Mouse (Mus musculus) embryonic stem cell, embryonic (primary cell): ENCODE results near the gene Ift57.

Experiments used
- CTCF ChIA-PET, 4 experiments: fragments of 300-600 bp in 2 of 4; fragments of 350-600 bp in 2 of 4; sonication (Branson Sonifier 250); formaldehyde crosslinking; loops; one replicate each; lab custom pipeline; 2022; ENCODE audit warnings: inconsistent platforms in 2 of 4; lab: Charles Lee
- POLR2A ChIA-PET, 4 experiments: fragments of 300-600 bp in 2 of 4; fragments of 350-600 bp in 2 of 4; sonication (Branson Sonifier 250); formaldehyde crosslinking; loops; one replicate each; lab custom pipeline; 2022; ENCODE audit warnings: antibody characterized with exemption in 4 of 4, inconsistent platforms in 1 of 4; lab: Charles Lee

The Ift57 gene

GRCm38 (mm10) chr16:49698620-49699525 lies at the start of gene Ift57:
Ift57 (plus strand) TSS chr16:49699233.
- POLR2A ChIA-PET: interaction anchor here (0.5 to 1.7 kb wide), 16 partner anchors 14 to 705 kb away, joined by 3 to 6 read pairs (median 3); partner anchors contain the start of genes Cip2a (in 1 of the 4) and Dzip3 (in 1 of the 4)
- CTCF ChIA-PET: interaction anchor here in 1 of 4 experiments (0.9 kb wide), 1 partner anchor 40 kb away, joined by 3 read pairs; no protein-coding TSS in a partner anchor

- CTCF ChIA-PET: no interaction called here
- POLR2A ChIA-PET: no interaction called here
Observed at GRCm38 (mm10) chr16:49657182-49657581, 41.9 kb upstream of the Ift57 start.

DNA sequence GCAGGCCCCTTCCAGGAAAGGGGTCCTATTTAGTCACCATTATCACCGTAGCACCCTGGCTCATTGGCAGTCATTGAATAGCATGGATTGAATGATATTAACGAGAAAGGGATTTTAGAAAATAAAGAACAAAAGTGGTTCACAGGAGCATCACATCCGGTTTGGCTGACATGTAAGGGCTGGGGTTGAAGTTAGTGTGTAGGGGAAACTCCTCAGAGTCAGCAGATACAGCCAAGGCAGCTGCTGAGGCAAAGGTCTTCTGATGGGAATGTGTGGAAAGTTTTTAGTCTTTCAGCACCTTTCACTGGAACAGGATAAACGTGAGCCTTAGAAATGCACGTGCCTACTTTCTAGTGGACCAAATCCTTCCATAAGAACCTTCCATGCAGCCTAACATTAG lies 41.0 kb upstream of the Ift57 start:
- ChIA-PET CTCF (no interaction called here), POLR2A (no interaction called here)

- ChIA-PET POLR2A (no interaction called here), CTCF (interaction anchor here in 1 of 4 experiments (0.6 kb wide), 1 partner anchor 40 kb away, joined by 3 read pairs; the partner anchor contains the start of gene Ift57)
Observed at GRCm38 (mm10) chr16:49659131-49659530, 39.9 kb upstream of the Ift57 start.

- CTCF ChIA-PET: no interaction called here
Observed at GRCm38 (mm10) chr16:49660111-49660510, 38.9 kb upstream of the Ift57 start.

GRCm38 (mm10) chr16:49662201-49662600 lies 36.8 kb upstream of the Ift57 start:
- CTCF ChIA-PET: no interaction called here
- POLR2A ChIA-PET: no interaction called here

More at GRCm38 (mm10) chr16:49660111-49660510, 38.9 kb upstream of the Ift57 start:
- POLR2A ChIA-PET: no interaction called here

GRCm38 (mm10) chr16:49664677-49665076 lies 34.4 kb upstream of the Ift57 start:
- ChIA-PET CTCF (no interaction called here), POLR2A (no interaction called here)

DNA sequence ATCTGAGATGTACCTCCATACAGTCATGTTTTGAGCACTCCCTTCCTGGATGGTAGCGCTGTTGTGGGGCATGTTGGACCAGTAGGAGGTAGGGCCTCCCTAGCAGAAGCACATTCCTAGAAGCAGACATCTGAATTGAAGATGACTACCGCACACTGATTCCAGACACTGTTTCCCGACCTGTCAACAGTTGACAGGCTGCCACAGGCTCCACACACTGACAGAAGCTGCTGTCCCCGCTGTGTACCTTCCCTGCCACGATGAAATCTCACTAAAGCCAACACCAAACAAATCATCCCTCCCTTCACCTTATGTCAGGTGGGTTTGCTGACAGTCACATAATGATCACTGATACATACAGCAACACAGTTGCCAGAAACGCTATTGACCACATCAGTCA lies 19.4 kb upstream of the Ift57 start:
- ChIA-PET POLR2A (interaction anchor here in 1 of 4 experiments (0.9 kb wide), 1 partner anchor 19 kb away, joined by 3 read pairs; the partner anchor contains the start of gene Ift57), CTCF (no interaction called here)

- POLR2A ChIA-PET: interaction anchor here in 1 of 4 experiments (1.7 kb wide), 1 partner anchor 14 kb away, joined by 5 read pairs; the partner anchor contains the start of gene Ift57
Observed at GRCm38 (mm10) chr16:49684961-49685360, 14.1 kb upstream of the Ift57 start.

GRCm38 (mm10) chr16:49699821-49700220 lies 788 bp downstream of the Ift57 start:
- CTCF ChIA-PET: no interaction called here
- POLR2A ChIA-PET: interaction anchor here in 2 of 4 experiments (1.4 to 1.7 kb wide), 3 partner anchors 25 to 104 kb away, joined by 3 to 4 read pairs (median 4); no protein-coding TSS in a partner anchor

More at GRCm38 (mm10) chr16:49684961-49685360, 14.1 kb upstream of the Ift57 start:
- CTCF ChIA-PET: no interaction called here

DNA sequence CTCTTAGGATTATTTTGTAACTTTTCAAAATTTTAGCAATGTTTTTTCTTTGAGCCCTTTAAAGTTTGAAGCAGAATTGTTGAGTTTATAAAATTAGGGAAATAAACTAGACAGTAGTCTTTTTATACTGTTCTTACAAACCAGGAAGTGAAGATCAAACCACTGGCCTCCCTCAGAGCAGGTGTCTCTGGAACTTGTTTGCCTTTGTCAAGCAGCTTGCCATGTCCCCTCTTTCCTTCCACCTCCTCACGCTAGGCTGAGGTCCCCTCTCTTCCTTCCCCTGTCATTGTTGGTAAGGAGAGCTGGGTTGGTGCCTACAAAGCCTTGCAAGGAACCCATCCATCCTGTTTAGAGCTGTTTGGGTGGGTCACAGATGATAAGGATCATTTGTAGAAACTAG lies 9.0 kb downstream of the Ift57 start:
- ChIA-PET POLR2A (no interaction called here), CTCF (interaction anchor here in 1 of 4 experiments (0.7 kb wide), 1 partner anchor 21 kb away, joined by 4 read pairs; no protein-coding TSS in a partner anchor)

GRCm38 (mm10) chr16:49710188-49710587 lies 11.2 kb downstream of the Ift57 start:
- POLR2A ChIA-PET: no interaction called here
- CTCF ChIA-PET: no interaction called here

DNA sequence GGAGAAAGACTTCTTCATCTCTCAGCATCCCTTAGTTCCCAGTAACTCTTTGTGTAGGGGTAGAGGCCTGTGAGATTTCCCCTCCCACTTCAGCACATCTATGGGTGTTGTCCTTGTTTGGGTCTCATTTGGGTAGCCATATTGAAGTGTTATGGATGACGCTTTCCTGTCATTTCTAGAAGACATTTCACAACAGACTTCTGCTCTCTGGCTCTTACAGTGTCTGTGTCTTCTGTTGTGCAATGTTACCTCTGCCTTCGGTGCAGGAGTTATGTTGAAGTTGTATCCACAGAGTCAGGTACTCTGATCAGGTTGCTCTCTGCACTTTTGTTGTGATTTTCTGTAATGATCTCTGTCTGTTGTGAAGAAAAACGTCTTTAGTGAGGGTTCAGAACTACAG lies 14.3 kb downstream of the Ift57 start:
- CTCF ChIA-PET: no interaction called here

GRCm38 (mm10) chr16:49720671-49721070 lies 21.6 kb downstream of the Ift57 start:
- ChIA-PET CTCF (no interaction called here), POLR2A (no interaction called here)

More for the DNA sequence above, 14.3 kb downstream of the Ift57 start:
- POLR2A ChIA-PET: interaction anchor here in 1 of 4 experiments (0.8 kb wide), 1 partner anchor 14 kb away, joined by 3 read pairs; the partner anchor contains the start of gene Ift57

DNA sequence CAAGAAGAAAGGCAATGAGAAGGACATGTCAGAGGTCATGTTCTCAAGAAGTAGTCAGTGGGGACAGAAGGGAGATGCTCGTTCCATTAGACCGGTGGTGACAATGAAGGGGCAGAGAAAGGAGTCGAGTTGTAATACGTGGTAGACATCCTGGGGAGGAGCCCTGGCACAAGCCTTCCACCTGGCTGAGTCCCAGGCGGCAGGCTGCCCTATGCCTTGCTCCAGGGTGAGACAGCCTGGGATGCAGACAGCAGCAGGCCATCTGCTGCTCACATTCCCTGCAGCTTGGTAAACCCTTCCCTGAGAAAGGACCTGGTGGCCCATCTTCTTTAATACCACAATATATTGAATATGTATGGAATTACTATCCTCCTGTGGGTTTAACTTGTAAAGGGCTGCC lies 22.6 kb downstream of the Ift57 start:
- CTCF ChIA-PET: no interaction called here

DNA sequence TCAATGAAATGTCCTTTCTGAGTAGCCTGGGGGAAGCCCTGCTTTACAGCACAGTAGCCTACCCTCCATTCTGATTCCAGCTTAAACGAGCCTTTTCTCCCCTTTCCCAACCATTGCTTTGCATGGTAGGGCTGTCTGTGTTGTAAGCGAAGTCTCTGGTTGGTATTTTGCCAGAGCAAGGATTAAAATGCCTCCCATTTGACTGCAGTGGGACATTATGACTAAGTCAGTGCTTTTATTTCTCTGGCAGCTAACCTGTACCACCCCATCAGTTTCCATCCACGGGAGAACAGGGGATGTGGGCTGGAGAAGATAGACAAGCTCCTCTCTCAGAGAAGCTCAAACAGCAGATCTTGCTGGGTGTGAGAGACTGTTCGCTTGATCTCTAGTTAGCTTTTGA lies 24.2 kb downstream of the Ift57 start:
- ChIA-PET CTCF (interaction anchor here in 1 of 4 experiments (0.6 kb wide), 1 partner anchor 440 kb away, joined by 3 read pairs; no protein-coding TSS in a partner anchor), POLR2A (no interaction called here)

More for the DNA sequence above, 22.6 kb downstream of the Ift57 start:
- POLR2A ChIA-PET: no interaction called here

DNA sequence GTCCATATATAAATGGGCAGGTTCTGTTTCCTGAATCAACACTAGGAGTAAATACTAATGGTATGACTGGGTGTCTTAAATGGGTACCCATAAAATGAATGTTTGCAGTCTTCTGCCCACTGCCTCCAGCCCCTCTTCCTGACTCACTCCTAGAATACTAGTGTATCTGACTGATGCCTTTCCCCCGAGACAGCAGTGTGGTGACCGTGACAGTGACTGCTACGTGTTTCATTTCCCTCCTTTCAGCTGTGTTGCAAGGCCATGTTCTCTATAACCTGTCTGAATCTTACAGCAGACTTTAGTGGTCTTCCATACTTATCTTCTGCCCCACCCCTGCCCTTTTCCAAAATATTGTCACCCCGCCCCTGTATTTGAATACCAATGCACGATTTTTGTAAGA lies 25.2 kb downstream of the Ift57 start:
- ChIA-PET POLR2A (interaction anchor here in 2 of 4 experiments (0.7 to 1.3 kb wide), 3 partner anchors 25 to 306 kb away, joined by 3 to 7 read pairs (median 3); partner anchors contain the start of gene Ift57 (in 2 of the 2)), CTCF (no interaction called here)

GRCm38 (mm10) chr16:49724931-49725330 lies 25.9 kb downstream of the Ift57 start:
- POLR2A ChIA-PET: interaction anchor here in 2 of 4 experiments (0.7 to 1.3 kb wide), 3 partner anchors 26 to 306 kb away, joined by 3 to 7 read pairs (median 4); partner anchors contain the start of gene Ift57 (in 2 of the 2)
- CTCF ChIA-PET: no interaction called here

- ChIA-PET POLR2A (interaction anchor here in 2 of 4 experiments (1.3 kb wide), 2 partner anchors 26 kb away, joined by 3 to 4 read pairs; partner anchors contain the start of gene Ift57 (in 2 of the 2)), CTCF (no interaction called here)
Observed at GRCm38 (mm10) chr16:49725446-49725845, 26.4 kb downstream of the Ift57 start.
